ENCODE assay signal across 8 mouse cellular contexts in the genomic region with DNA sequence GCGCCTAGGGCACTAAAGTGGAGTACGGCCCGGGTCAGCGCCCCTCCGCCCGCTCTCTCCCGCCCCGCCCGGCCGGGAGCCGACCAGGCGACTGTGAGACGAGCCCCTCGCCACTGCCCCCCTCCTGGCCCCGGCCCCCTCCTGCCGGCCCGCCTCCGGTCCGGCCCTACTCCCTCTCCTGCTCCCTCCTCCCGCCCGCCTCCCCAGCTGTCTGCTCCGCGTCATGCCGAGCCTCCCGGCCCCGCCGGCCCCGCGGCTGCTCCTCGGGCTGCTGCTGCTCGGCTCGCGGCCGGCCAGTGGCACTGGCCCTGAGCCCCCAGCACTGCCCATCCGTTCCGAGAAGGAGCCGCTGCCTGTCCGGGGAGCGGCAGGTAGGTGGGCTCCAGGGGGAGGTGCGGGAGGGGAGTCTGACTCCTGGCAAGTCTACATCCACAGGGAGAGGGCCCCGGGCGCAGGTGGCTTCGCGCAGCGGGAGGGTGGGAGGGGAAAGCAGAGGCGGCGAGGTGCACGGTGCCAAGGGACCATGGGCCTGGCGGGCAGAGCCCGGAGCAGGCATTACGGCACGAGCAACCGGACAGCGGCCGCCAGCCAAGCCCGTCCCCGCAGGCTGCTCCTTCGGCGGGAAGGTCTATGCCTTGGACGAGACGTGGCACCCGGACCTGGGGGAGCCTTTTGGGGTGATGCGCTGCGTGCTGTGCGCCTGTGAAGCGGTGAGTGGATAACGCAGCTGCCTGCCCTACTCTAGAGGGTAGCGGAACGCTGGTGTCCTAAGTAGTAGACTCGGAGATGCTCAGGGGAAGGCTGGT. TPM values are rescaled to one million over a fixed set of nuclear protein-coding genes. Genes with fewer than 3 reads are reported as not detected.
A peak's percentile ranks its signal among the peaks of the same experiment; 100 is the strongest.
DNase-seq lines count a peak whose midpoint lies in the region; ATAC-seq and TF ChIP-seq lines count a peak whose summit lies in the region.

A gene (plus strand): TSS at position 203 of the 806 bp plus-strand sequence.

- H3K36me3 ChIP-seq in E14TG2a.4 (ENCODE audit: insufficient read depth, low read length): peaks cover 15% of the 10 kb centered on the region
- peaks cover 9% of the 10 kb centered on the region; the same call in 1 of the 2 replicates for H3K36me3 ChIP-seq in embryonic facial prominence, embryonic 14.5 days (ENCODE audit: control insufficient read depth, insufficient read depth, low read length)
- H3K36me3 ChIP-seq in heart, embryonic 15.5 days: no peaks in the 10 kb centered on the region
- no peaks in the 10 kb centered on the region for H3K36me3 ChIP-seq in lung, embryonic 15.5 days

- H3K27ac ChIP-seq in embryonic facial prominence, embryonic 14.5 days (replicated peaks; ENCODE audit: low read depth, low read length): peak within 1 kb of the TSS; percentile 83
- no peak within 1 kb of the TSS for H3K27ac ChIP-seq in heart, embryonic 15.5 days
- H3K27ac ChIP-seq in lung, embryonic 15.5 days: peak within 1 kb of the TSS; percentile 74

- peaks cover 14% of the 10 kb centered on the region for H3K9me3 ChIP-seq in E14TG2a.4 (ENCODE audit: low read length)
- H3K9me3 ChIP-seq in embryonic facial prominence, embryonic 14.5 days (ENCODE audit: control insufficient read depth, low read length): no peaks in the 10 kb centered on the region
- no peaks in the 10 kb centered on the region for H3K9me3 ChIP-seq in heart, embryonic 15.5 days (replicated peaks)
- no peaks in the 10 kb centered on the region for H3K9me3 ChIP-seq in lung, embryonic 15.5 days

- H3K9ac ChIP-seq in embryonic facial prominence, embryonic 14.5 days (ENCODE audit: low read depth, low read length): peak within 1 kb of the TSS; percentile 83
- H3K9ac ChIP-seq in heart, embryonic 15.5 days: peak within 1 kb of the TSS; percentile 70
- peak within 1 kb of the TSS; percentile 68 for H3K9ac ChIP-seq in lung, embryonic 15.5 days

- DNase-seq in adrenal gland, postnatal 25 days: peak; percentile 78
- DNase-seq in embryonic facial prominence, embryonic 14.5 days (ENCODE audit: low spot score): peak; percentile 85
- DNase-seq in kidney, postnatal 25 days: peak; percentile 56 to 83
- peak; percentile 56 to 59 for DNase-seq in right cerebral cortex, adult 2 months (ENCODE audit: low spot score in 2 of 2)
- no peak for DNase-seq in thymus, postnatal 14 days

- TF ChIP-seq CTCF in E14TG2a.4 (conservative IDR thresholded peaks at IDR 0.05; ENCODE audit: low read length): no peak

- peaks cover 60% of the 10 kb centered on the region for H3K27me3 ChIP-seq in E14TG2a.4 (ENCODE audit: insufficient read depth, low read length)
- H3K27me3 ChIP-seq in embryonic facial prominence, embryonic 14.5 days (replicated peaks; ENCODE audit: control insufficient read depth, insufficient read depth, low read length): peaks cover 26% of the 10 kb centered on the region
- peaks cover 60% of the 10 kb centered on the region for H3K27me3 ChIP-seq in heart, embryonic 15.5 days
- H3K27me3 ChIP-seq in lung, embryonic 15.5 days: peaks cover 34% of the 10 kb centered on the region

- peak within 1 kb of the TSS; percentile 98 for H3K4me2 ChIP-seq in embryonic facial prominence, embryonic 14.5 days (ENCODE audit: low read depth, low read length)
- peak within 1 kb of the TSS; percentile 99 for H3K4me2 ChIP-seq in heart, embryonic 15.5 days
- H3K4me2 ChIP-seq in lung, embryonic 15.5 days: peak within 1 kb of the TSS; percentile 97

- peak within 1 kb of the TSS; percentile 85 for H3K4me3 ChIP-seq in E14TG2a.4 (replicated peaks; ENCODE audit: low read length)
- H3K4me3 ChIP-seq in embryonic facial prominence, embryonic 14.5 days (ENCODE audit: low read depth, low read length): peak within 1 kb of the TSS; percentile 74
- peak within 1 kb of the TSS; percentile 69 for H3K4me3 ChIP-seq in heart, embryonic 15.5 days
- peak within 1 kb of the TSS; percentile 69 for H3K4me3 ChIP-seq in lung, embryonic 15.5 days

- H3K4me1 ChIP-seq in E14TG2a.4 (replicated peaks; ENCODE audit: low read depth, low read length): peaks cover 62% of the 10 kb centered on the region
- H3K4me1 ChIP-seq in embryonic facial prominence, embryonic 14.5 days (ENCODE audit: control insufficient read depth, insufficient read depth, low read length): peaks cover 7% of the 10 kb centered on the region; the same call in 1 of the 2 replicates
- H3K4me1 ChIP-seq in heart, embryonic 15.5 days (replicated peaks): peaks cover 25% of the 10 kb centered on the region
- H3K4me1 ChIP-seq in lung, embryonic 15.5 days: peaks cover 15% of the 10 kb centered on the region

- under 1% methylated on average over 27 of the region's 70 CpGs for WGBS in embryonic facial prominence, embryonic 14.5 days
- under 1% methylated on average over 53 of the region's 70 CpGs for WGBS in heart, embryonic 15.5 days
- under 1% methylated on average over 59 of the region's 70 CpGs for WGBS in lung, embryonic 15.5 days

- peak; percentile 90 for ATAC-seq in embryonic facial prominence, embryonic 14.5 days (ENCODE audit: low read depth)
- peak; percentile 68; the same call in 1 of the 2 replicates for ATAC-seq in heart, embryonic 15.5 days (replicated peaks; ENCODE audit: insufficient number of reproducible peaks, insufficient read depth, low FRiP score, low read depth)
- ATAC-seq in lung, embryonic 15.5 days (ENCODE audit: borderline replicate concordance, extremely low read depth, low FRiP score, low TSS enrichment): peak; percentile 86

RNA-seq across cellular contexts. Expression of the gene that starts here (rescaled TPM):
- total RNA-seq in adrenal gland, postnatal 25 days (2021): 8.1 and 13.5 TPM in 2 replicates
- polyA plus RNA-seq in embryonic facial prominence, embryonic 14.5 days (2014; fragmentation: Nextera tagmentation; extraction: Ambion mirVana): 9.1 and 11.7 TPM in 2 replicates
- 1.1 and 2.2 TPM in 2 replicates for polyA plus RNA-seq in heart, embryonic 15.5 days (2015; fragmentation: Nextera tagmentation; extraction: Ambion mirVana)
- polyA plus RNA-seq in lung, embryonic 15.5 days (2015; fragmentation: Nextera tagmentation; extraction: Ambion mirVana): 3.8 and 4.1 TPM in 2 replicates
